Mouse (Mus musculus) liver (tissue): ENCODE data around the gene Olfr1200.

Experiments
- DNase-seq: peaks from one replicate; pipeline ENCODE4 v3.0.0-alpha.2; 2020; ENCODE audit warnings: mixed read lengths

The Olfr1200 gene

DNA sequence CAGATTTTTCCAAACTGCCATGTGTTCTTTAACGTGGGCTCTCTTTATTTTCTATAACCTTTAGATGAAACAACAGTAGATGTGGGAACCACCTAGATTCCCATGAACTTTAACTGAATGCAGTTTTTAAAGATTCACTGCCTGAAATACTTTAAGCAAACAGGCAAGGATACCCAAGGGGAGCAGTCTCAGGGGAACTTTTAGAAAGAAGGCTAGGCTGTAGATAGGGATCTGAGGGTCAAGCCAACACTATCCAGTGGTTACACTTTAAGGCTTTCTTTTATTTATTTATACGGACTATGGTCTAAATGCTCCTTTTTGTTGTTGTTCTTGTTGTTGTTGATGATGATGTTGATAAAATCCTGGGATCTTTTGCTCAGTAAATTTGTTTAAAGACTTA, at the start of gene Olfr1200:
Gene Olfr1200 (minus strand): TSS at position 101 of the 400 bp plus-strand sequence.
- DNase-seq, result no peak

GRCm38 (mm10) chr2:88814196-88814595, 43.9 kb upstream of the Olfr1200 start, which contains the start of gene Olfr1202:
TSS of gene Olfr1202 (plus strand) at chr2:88814496.
- no peak for DNase-seq

- DNase-seq, result no peak
Observed at GRCm38 (mm10) chr2:88792736-88793135, 22.4 kb upstream of the Olfr1200 start, which contains the start of gene Olfr1201. TSS of gene Olfr1201 (plus strand) at chr2:88793036.

- DNase-seq, result no peak
Observed at GRCm38 (mm10) chr2:88760369-88760768, 9.9 kb downstream of the Olfr1200 start, which contains the start of gene Olfr1199. TSS of gene Olfr1199 (minus strand) at chr2:88760469.

GRCm38 (mm10) chr2:88751270-88751669, 19.0 kb downstream of the Olfr1200 start, which contains the start of gene Olfr1198:
TSS of gene Olfr1198 (minus strand) at chr2:88751370.
- DNase-seq, result no peak

- DNase-seq, result no peak
Observed at GRCm38 (mm10) chr2:88743379-88743778, 26.9 kb downstream of the Olfr1200 start.

- no peak for DNase-seq
Observed at GRCm38 (mm10) chr2:88732266-88732665, 38.0 kb downstream of the Olfr1200 start, which contains the start of gene Olfr1197. TSS of gene Olfr1197 (minus strand) at chr2:88732366.
